Mouse (Mus musculus) cerebellum, adult 11-12 months (tissue): ENCODE measurements around the gene Msi2.

Experiments used
- DNase-seq: peaks from one replicate; pipeline ENCODE4 v3.0.0; 2022

Gene Msi2

GRCm38 (mm10) chr11:88346066-88346465 lies 372.2 kb downstream of the Msi2 start:
- DNase-seq, result no peak

GRCm38 (mm10) chr11:88337926-88338325 lies 380.4 kb downstream of the Msi2 start:
- DNase-seq, result no peak

- no peak for DNase-seq
Observed at GRCm38 (mm10) chr11:88334893-88335292, 383.4 kb downstream of the Msi2 start.

GRCm38 (mm10) chr11:88332309-88332934 lies 385.9 kb downstream of the Msi2 start:
- no peak for DNase-seq

- no peak for DNase-seq
Observed at GRCm38 (mm10) chr11:88331722-88332121, 386.6 kb downstream of the Msi2 start.

GRCm38 (mm10) chr11:88330799-88331198 lies 387.5 kb downstream of the Msi2 start:
- DNase-seq, result no peak

- no peak for DNase-seq
Observed at GRCm38 (mm10) chr11:88328813-88329595, 389.3 kb downstream of the Msi2 start.

- no peak for DNase-seq
Observed at GRCm38 (mm10) chr11:88327016-88327415, 391.3 kb downstream of the Msi2 start.

GRCm38 (mm10) chr11:88318850-88319249 lies 399.5 kb downstream of the Msi2 start:
- DNase-seq, result no peak

GRCm38 (mm10) chr11:88315393-88315792 lies 402.9 kb downstream of the Msi2 start:
- no peak for DNase-seq

GRCm38 (mm10) chr11:88314471-88314870 lies 403.8 kb downstream of the Msi2 start:
- DNase-seq, result no peak

- no peak for DNase-seq
Observed at GRCm38 (mm10) chr11:88313512-88313911, 404.8 kb downstream of the Msi2 start.

- no peak for DNase-seq
Observed at GRCm38 (mm10) chr11:88311606-88312005, 406.7 kb downstream of the Msi2 start.

- DNase-seq, result peak; percentile 51
Observed at GRCm38 (mm10) chr11:88310773-88311172, 407.5 kb downstream of the Msi2 start.

GRCm38 (mm10) chr11:88309059-88309700 lies 409.1 kb downstream of the Msi2 start:
- DNase-seq, result peak; percentile 19

- DNase-seq, result no peak
Observed at GRCm38 (mm10) chr11:88307616-88308543, 410.4 kb downstream of the Msi2 start.

GRCm38 (mm10) chr11:88305759-88306158 lies 412.6 kb downstream of the Msi2 start:
- DNase-seq, result no peak

- no peak for DNase-seq
Observed at GRCm38 (mm10) chr11:88301619-88302018, 416.7 kb downstream of the Msi2 start.

- DNase-seq, result no peak
Observed at GRCm38 (mm10) chr11:88299345-88299744, 419.0 kb downstream of the Msi2 start.

GRCm38 (mm10) chr11:88297526-88297925 lies 420.8 kb downstream of the Msi2 start:
- no peak for DNase-seq

GRCm38 (mm10) chr11:88295298-88295697 lies 423.0 kb downstream of the Msi2 start:
- no peak for DNase-seq

- no peak for DNase-seq
Observed at GRCm38 (mm10) chr11:88294394-88294710, 424.0 kb downstream of the Msi2 start.
